Mouse (Mus musculus) spleen, postnatal 36 days (tissue): Measurements from ENCODE around the gene Naxe.

Experiments used
- DNase-seq, 2 experiments: peaks; one replicate each; pipeline ENCODE4 v3.0.0; 2022; ENCODE audit warnings: low spot score in 2 of 2, mixed read lengths in 1 of 2

The Naxe gene

GRCm38 (mm10) chr3:88057902-88058696 lies at the start of gene Naxe:
TSS of gene Naxe (minus strand) at chr3:88058495.
- peak; percentile 83 to 85 for DNase-seq

DNA sequence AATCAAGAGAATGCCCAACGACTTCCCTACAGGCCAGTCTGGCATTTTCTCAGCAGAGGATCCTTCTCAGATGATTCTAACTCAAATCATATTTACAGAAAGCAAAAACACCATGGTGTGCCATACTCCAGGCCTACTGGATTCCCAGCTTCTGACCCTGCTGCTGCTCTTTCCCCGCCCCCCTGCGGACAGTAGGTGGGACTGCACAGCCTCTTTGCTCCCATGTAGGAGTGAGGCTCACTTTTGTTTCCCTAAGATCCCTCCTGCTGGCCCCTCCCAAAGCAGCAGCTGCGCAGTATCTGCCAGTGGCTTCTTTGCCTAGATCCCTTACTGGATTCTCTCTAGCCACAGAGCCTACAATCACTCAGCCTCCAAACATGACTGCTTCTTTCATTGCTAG lies 47.8 kb upstream of the Naxe start:
- DNase-seq: no peak

DNA sequence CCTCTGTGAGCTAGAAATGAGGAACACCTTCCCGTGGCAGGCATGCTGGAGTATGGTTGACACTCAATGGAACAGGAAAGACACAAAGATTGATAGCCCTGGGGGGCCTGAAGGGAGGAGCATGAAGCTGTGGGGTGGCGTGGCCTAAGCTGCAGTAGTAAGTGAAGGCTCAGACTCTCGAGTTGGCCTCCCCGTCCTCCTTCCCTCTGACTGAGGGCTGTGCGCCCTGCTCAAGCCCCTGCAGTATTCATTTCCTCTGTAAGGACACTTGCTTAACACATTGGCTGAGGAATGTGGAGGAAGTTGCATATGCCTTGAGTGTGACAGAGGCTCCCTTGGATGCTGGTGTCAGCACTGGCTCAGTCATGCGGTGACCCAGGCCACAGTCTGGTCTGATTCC lies 44.3 kb upstream of the Naxe start:
- DNase-seq: no peak

GRCm38 (mm10) chr3:88102196-88102595 lies 43.9 kb upstream of the Naxe start:
- no peak for DNase-seq

DNA sequence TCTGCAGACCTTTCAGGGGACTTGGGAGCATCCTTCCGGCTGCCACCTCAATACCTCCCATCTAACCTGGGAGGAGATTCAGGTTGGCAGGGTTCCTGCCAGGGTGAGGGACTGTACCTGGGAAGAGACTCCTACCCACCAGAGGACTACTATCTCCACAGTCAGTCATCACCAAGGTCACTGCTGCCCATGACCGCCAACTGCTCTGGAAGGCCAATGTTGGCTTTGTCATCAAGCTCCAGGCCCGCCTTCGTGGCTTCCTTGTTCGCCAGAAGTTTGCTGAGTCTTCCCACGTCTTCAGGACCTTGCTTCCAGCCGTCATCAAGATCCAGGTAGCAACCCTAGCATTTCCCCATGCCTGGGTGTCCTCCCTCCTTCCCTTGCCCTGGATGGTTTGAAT lies 43.4 kb upstream of the Naxe start:
- DNase-seq: no peak

DNA sequence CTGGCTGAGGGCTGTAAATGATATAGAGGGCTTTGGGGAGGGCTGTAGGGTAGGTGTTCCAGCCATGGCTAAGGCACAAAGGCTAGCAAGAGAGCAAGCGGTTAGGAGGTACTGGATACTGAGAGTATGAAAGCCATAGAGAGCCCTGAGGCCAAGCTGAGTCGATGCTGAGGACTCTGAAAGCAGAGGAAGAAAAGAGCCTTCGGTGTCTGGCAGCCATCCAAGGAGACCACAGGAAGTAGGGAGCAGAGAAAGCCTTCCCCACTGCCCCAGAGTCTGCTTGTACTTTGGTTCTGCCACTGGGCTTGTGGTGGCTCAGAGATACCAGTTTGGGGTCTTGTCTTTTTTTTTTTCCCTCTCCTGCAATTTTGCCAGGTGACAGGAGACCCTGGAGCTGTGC lies 42.0 kb upstream of the Naxe start:
- DNase-seq: no peak

- DNase-seq: no peak
These were observed 39.4 kb upstream of the Naxe start for GRCm38 (mm10) chr3:88097666-88098065.

GRCm38 (mm10) chr3:88094126-88094525 lies 35.8 kb upstream of the Naxe start:
- DNase-seq: no peak

GRCm38 (mm10) chr3:88090616-88091015 lies 32.3 kb upstream of the Naxe start:
- DNase-seq: no peak

DNA sequence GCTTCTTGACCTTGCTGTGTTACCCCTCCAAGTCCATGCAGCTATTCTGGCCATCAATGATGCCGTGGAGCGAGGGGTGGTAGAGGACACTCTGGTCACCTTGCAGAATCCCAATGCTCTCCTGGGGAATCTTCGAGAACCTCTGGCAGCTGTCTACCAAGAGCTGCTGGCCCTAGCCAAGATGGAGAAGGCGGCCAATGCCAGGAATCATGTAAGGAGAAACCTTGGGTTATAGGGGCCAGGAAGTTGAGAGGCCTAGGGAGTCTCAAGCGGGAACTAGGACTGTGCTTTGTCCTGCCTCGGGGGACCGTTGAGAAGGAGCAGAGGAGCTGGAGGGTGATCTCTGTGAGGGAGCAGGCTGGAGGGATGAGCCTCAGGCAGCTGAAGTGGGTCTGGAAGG lies 31.8 kb upstream of the Naxe start:
- no peak for DNase-seq

DNA sequence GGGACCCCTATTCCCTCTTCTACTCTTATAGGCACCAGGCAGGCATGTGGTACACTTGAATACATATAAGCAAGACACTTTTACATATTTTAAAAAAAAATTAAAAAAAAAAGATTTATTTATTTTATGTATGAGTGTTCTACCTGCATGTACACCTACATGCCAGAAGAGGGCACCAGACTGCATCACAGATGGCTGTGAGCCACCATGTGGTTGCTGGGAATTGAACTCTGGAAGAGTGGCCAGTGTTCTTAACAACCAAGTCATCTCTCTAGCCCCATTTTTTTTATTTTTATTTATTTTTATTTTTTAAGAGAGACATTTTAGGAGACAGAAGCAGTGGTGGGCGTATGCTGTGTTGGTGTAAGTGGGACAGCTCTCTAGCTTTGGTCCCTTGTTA lies 29.4 kb upstream of the Naxe start:
- DNase-seq: peak in 1 of 2 experiments; percentile 20

- no peak for DNase-seq
These were observed 27.2 kb upstream of the Naxe start for GRCm38 (mm10) chr3:88085459-88085858.

DNA sequence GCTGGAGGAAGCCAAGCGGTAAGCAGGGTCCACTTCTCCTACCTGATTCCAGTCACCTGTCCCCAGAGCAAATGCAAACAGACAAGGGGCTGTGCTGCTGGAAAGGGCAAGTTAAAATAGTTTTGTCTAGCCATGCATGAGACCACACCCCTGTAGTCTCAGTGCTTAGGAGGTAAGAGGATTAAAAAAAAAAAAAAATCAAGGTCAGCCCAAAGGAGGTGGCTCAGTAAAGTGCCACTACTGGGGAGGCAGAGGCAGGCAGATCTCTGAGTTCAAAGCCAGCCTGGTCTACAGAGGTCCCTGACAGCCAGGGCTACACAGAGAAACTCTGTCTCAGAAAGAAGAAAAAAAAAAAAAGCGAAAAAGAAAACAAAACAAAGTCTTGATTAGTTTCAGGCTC lies 25.7 kb upstream of the Naxe start:
- no peak for DNase-seq

GRCm38 (mm10) chr3:88082663-88083062 lies 24.4 kb upstream of the Naxe start:
- peak; percentile 20 to 23 for DNase-seq

GRCm38 (mm10) chr3:88082224-88082618 lies 23.9 kb upstream of the Naxe start:
- no peak for DNase-seq

GRCm38 (mm10) chr3:88081345-88082223 lies 23.3 kb upstream of the Naxe start, which contains the start of gene Iqgap3:
TSS of gene Iqgap3 (plus strand) at chr3:88081971.
- DNase-seq: peak; percentile 84 to 90

DNA sequence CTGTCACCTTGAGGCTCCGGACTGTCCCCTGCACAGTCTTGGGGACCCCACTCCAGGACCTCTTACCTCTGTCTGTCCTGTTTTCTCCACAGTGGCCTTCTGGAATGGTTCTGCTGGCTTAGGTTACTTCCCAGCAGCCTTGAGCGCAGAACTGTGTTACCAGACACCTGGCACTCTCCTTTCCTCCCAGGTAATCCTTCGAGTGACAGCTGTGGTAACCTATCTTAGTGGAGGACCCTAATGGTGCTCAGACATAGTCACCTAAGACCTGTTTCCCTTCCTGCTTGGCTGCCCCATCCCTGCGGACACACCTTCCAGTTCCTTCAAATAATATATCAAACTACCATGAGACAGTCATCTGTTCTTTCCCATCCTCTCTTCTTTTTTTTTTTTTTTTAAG lies 19.9 kb upstream of the Naxe start, which contains the start of gene Ttc24:
Gene Ttc24 (minus strand): TSS at position 101 of the 400 bp plus-strand sequence.
- DNase-seq: no peak

DNA sequence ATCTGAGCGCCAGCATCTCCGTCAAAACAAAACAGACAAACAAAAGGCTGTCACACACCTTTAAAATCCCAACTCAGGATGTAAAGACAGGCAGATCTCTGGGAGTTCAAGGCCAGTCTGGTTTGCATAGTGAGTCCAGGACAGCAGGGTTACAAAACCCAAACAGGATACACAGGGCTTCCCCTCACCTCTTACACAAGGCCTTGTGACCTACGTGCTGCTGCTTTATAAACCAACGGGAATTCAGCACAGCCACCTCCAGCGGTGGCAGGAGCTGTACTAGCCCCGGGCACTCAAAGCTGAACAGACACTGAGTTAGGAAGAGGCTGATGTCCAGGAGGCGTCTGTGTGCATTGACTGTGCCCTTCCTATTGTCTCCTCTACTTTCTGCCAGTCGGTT lies 19.1 kb upstream of the Naxe start:
- no peak for DNase-seq

GRCm38 (mm10) chr3:88074766-88075165 lies 16.5 kb upstream of the Naxe start:
- DNase-seq: no peak

GRCm38 (mm10) chr3:88074351-88074750 lies 16.1 kb upstream of the Naxe start:
- DNase-seq: no peak

- DNase-seq: no peak
These were observed 15.3 kb upstream of the Naxe start for GRCm38 (mm10) chr3:88073631-88074030.

GRCm38 (mm10) chr3:88071783-88072182 lies 13.5 kb upstream of the Naxe start:
- DNase-seq: peak; percentile 66 to 71

GRCm38 (mm10) chr3:88068386-88068785 lies 10.1 kb upstream of the Naxe start:
- DNase-seq: no peak
